Mouse (Mus musculus) MN1 (cell line): ENCODE measurements around the gene Gm8212.
"Not testable (repeated sequence)": the region's sequence is repeated elsewhere in the genome, so short reads cannot be mapped to it uniquely, and the experiment has no call there.

Experiments used
- DNase-seq: peaks from one replicate; pipeline ENCODE4 v3.0.0-alpha.2; 2016; ENCODE audit warnings: low spot score

The Gm8212 gene

GRCm38 (mm10) chr14:44197361-44197760, at the start of gene Gm8212:
TSS of gene Gm8212 (plus strand) at chr14:44197661.
- not testable (repeated sequence) for DNase-seq

GRCm38 (mm10) chr14:44213154-44213553, 15.7 kb downstream of the Gm8212 start, which contains the start of gene 4930503E14Rik:
TSS of gene 4930503E14Rik (minus strand) at chr14:44213254.
- DNase-seq, result not testable (repeated sequence)

GRCm38 (mm10) chr14:44248039-44248438, 50.6 kb downstream of the Gm8212 start:
- DNase-seq, result no peak
